Comparison of ENCODE assay signal across 17 mouse cellular contexts in the genomic region with DNA sequence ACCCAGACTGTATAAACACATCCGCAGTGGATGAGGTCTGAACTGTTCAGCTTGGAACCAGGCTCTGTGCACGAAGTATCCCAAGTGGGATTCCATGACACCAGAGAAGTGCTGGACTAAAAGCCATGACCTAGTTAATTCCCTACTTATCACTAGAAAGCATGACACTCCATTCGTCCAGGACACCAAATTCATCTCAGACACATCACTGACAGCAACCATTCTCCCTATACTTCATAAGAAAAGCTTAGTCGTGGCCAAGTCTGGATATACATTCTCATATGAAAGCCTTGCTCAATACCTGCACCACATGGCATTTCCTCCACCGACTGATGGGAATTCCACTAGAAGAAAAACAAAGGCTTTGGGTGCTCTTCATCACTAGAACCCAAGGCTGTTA.
"Had no signal": no experiment of that assay in that cellular context is flagged by ENCODE, and none has a peak within 500 bp of the region (broad histone marks: within the 10 kb centered on the region; RNA-seq: fewer than 3 reads in every experiment).

No protein-coding gene starts in this region.

- H3K4me3 ChIP-seq: liver, embryonic 13.5 days; liver, embryonic 15.5 days; megakaryocyte, embryonic 14.5 days; midbrain, embryonic 13.5 days; midbrain, embryonic 15.5 days; neural tube, embryonic 12.5 days; stomach, embryonic 15.5 days had no signal

- H3K27me3 ChIP-seq: liver, embryonic 15.5 days; midbrain, embryonic 13.5 days; midbrain, embryonic 15.5 days; neural tube, embryonic 12.5 days; stomach, embryonic 15.5 days had no signal

- H3K36me3 ChIP-seq: liver, embryonic 13.5 days; liver, embryonic 15.5 days; midbrain, embryonic 13.5 days; midbrain, embryonic 15.5 days; neural tube, embryonic 12.5 days; stomach, embryonic 15.5 days had no signal

- H3K9me3 ChIP-seq: liver, embryonic 13.5 days; liver, embryonic 15.5 days; midbrain, embryonic 13.5 days; midbrain, embryonic 15.5 days; neural tube, embryonic 12.5 days; stomach, embryonic 15.5 days had no signal

- H3K4me1 ChIP-seq: megakaryocyte, embryonic 14.5 days had no signal

- H3K9ac ChIP-seq: liver, embryonic 13.5 days; liver, embryonic 15.5 days; liver, postnatal 0 days; midbrain, embryonic 13.5 days; midbrain, embryonic 15.5 days; neural tube, embryonic 12.5 days; stomach, embryonic 15.5 days had no signal

- DNase-seq: liver, embryonic 13.5 days; liver, postnatal 0 days; lung, postnatal 14 days; right cerebral cortex, postnatal 14 days; thymus, adult 2 months; thymus, postnatal 25 days; thymus, postnatal 4 days had no signal

- ATAC-seq: liver, postnatal 0 days; midbrain, embryonic 13.5 days; midbrain, embryonic 15.5 days had no signal

- H3K27ac ChIP-seq: liver, embryonic 13.5 days; liver, embryonic 15.5 days; macrophage; midbrain, embryonic 13.5 days; midbrain, embryonic 15.5 days; neural tube, embryonic 12.5 days; stomach, embryonic 15.5 days; stomach, postnatal 0 days had no signal

- H3K4me2 ChIP-seq: liver, embryonic 11.5 days; liver, embryonic 13.5 days; liver, embryonic 15.5 days; midbrain, embryonic 11.5 days; midbrain, embryonic 13.5 days; midbrain, embryonic 15.5 days; neural tube, embryonic 12.5 days; stomach, embryonic 15.5 days had no signal
